Mouse (Mus musculus) ES-Bruce4 (cell line): ENCODE results near the gene Trhr2.

Source experiments
- CTCF ChIP-seq: IDR thresholded peaks from one replicate; pipeline ENCODE4 v1.8.1; 2011; ENCODE audit warnings: low read depth, low read length
- EP300 ChIP-seq: IDR thresholded peaks from 2 replicates; pipeline ENCODE4 v1.6.1; 2011; ENCODE audit warnings: low read depth, low read length; ENCODE audit not compliant: insufficient read depth

DNA sequence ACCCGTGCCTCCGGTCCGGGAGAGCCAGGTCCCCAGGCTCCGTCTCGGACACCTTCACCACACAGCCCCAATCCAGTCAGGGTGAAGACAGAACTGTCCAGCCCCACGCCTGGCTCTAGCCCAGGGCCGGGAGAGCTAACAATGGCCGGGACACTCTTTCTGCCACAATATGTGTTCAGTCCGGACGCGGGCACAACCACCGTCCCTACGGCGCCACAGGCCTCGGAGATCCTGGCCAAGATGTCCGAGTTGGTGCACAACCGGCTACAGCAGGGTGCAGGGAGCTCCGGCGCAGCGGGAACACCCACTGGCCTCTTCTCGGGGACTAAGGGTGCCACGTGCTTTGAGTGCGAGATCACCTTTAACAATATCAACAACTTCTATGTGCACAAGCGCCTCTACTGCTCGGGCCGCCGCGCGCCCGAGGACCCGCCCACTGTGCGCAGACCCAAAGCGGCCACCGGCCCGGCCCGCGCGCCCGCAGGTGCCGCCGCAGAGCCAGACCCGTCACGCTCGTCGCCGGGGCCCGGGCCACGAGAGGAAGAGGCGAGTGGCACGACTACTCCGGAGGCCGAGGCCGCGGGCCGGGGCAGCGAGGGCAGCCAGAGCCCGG lies 24.8 kb downstream of the Trhr2 start:
- TF ChIP-seq CTCF (no peak), EP300 (no peak)
